Mouse (Mus musculus): Measurements from ENCODE around the gene Lyrm9.

Gene Lyrm9

DNA sequence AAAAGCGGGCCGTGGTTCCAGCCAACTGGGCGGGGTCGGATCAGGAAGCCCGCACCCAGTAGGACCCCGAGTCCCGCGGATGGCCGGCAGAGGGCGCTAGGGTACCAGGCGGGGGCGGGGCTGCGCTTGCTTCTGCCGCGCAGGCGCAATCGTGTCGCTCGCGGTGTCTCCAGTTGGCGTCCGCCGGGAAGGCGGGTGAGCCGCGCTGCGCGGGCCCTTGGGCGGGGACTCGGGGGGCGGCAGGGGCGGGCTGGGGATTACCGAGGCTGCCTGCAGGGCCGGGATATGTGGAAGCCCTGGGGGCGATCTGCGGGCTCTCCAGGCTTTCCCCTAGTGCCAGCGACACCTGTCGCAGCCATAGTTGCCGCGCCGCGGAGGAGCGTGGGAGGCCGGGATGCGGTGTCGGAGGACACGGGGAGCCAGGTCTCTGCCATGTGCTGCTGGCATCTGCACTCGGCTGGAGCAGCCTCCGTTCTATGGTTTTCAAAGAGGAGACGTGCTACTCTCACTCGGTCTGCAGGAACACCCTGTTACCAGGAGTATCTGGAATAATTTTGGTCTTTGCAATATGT lies at the start of gene Lyrm9:
Gene Lyrm9, plus strand, starts transcription at position 143 of the 572 bp plus-strand sequence.
- DNase-seq (ENCODE audit: low spot score), result peak; percentile 99

DNA sequence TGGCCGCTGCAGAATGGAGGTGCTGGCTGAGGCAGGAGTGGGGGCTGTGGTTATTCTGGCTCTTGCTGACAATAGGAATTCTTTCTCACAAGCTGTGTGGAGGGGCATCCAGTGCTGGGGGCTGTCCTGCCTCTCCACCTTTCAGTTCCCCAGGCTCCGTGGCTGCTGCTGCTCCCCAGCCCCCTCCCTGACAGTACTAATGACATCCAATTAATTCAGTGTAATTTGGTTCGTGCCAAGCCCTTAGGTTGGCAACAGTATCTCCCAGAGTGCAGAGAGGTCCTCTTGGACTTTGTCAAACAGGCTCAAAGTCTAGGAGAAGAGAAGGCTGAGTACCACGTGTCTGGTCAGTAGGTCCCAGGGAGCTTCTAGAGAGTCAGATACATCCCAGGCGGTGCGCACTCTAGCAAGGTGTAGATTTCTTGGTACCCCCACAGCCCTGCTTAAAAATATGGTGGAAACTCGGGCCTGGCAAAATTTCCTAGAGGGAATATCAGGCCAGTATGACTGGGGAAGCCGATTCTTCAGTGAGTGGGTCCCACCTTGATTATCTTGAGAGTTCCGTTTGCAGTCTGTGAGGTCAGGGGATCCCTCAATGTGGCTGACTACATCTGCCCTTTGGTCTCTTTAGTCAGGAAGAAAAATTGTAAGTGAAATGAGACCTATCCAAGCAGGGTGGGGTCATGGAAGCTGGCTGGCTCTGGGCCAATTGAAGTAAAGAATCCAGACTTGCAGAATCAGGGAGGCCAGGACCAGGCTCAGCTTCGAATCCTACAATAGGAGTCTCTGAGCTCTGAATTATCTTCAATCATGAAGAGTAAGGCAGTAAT lies 48.3 kb upstream of the Lyrm9 start:
- DNase-seq (ENCODE audit: low spot score), result no peak

DNA sequence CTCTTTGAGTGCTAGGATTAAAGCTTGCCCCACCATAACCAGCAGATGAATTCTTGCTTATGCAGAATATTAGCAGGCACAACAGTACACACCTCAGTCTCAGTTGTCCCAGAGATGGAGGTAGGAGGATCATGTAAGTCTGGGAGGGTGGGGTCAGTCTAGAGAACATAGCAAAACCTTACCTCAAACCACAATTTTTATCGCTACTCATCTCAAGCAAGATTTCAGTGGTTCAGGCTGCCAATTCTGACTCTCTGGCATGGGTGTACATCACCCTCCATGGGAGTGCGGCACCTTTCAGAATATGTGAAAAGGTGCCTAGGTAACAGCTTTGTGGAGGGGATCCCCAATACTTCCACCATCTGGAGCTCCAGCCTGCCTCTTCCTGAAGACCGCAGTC lies 46.4 kb upstream of the Lyrm9 start:
- no peak for DNase-seq (ENCODE audit: low spot score)

DNA sequence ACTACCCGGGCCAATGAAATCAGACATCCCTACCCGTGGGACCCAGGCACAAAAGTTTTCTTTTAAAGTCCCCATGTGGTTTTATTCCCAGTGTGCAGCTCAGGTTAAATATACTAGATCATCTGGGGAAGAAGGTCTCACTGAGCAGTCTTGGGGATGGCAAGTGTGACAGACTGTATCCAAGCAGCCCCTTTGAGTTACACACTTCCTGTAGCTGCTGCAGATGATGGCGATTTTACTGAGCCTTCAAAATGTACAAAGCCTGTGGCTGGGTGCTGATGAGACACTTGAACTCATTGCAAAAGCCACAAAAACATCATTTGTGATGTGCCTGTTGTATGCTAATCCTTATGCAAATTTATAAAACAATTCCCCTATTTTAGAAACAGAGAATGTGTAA lies 45.8 kb upstream of the Lyrm9 start:
- no peak for DNase-seq (ENCODE audit: low spot score)

DNA sequence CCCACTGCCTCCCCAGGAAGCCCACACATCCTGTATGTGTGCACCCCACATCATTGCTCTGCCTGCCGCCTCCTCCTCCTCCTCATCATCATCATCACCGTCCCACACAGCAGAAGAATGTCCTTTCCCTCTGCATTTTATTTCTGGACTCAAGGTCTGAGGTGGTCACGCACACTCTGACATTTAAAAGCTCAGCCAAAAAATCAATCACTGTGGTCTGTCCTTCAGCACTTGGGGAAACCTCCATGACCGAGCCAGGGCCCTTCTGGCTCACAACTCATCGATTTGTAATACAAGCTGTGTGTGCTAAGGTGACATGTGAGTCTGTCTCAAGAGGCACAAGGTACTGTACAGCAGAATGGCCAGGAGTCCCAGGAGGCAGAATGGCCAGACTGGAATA lies 44.1 kb upstream of the Lyrm9 start:
- no peak for DNase-seq (ENCODE audit: low spot score)

DNA sequence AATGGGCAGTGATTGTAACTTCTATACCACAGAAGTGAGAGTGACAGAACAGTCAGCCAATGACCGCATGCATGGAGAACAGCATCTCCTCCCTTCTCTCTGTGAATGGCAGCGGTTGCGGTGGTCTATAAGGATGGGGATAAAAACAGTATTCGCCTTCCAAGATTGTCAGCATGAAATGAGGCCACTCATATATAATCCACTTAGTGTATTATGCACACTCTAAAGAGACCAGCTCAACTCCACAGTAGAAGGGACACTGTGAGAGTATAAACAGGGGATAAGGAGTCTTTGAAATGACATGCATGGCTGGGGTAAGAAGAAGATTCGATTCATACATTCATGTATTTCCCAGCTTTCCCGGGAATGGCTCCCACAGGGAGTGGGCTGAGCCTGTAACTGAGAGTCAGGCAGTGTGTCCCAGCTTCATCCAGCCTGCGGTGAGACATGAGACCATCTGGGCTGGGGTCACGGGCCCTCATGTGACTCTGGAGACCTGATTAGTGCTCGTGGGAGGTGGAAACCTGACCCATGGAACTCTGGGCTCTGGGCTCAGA lies 43.5 kb upstream of the Lyrm9 start:
- DNase-seq (ENCODE audit: low spot score), result no peak

DNA sequence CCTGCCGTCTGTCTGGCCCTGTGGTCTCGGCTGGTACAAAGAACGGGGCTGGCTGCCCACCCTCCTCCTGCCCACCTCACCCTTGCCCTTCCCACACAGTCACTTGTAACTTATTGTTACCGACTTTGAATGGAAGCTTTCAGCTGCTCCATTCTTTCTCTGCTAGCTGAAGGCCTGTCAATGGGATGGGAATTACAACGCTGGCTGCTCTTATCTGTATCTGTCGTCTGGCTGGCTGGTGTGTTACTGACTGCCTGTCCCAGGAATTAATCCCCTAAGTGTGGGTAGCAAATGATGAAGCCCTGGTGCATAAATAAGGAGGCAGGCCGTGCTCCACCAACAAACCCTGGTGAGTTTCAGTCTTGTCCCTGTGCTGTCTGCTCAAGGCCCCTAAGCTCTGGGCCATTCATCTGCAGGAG lies 40.4 kb upstream of the Lyrm9 start:
- DNase-seq (ENCODE audit: low spot score), result no peak

DNA sequence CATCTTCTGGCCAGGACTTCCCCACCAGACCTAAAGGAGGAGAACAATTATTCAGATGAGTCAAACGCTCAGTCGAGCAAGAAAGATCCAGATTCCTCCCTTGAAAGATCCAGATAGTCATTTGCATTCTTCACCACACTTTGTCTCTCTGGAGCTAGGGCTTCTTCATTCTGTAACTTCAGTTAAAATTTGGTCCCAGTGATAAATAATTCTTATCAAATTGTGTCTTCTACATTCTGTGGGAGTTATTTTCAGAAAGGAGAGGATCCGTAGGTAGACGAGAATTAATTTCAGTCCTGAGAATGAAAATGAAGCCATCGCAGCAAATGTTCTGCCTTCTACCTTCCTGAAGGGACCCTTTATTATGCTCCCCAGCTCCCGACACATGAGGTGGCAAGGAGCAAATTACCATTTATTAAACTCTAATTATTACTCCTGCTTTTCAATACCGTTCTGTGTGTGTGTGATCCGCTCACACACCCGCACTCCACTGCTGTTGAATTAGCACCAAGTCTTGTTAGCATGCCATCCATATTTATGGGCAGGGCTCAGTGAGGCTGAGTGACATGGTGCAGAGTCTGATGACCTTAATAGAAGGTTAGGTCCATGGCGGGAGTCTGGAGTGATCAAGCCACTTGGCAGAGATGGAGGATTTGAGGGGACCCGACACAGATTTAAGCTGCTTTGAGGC lies 36.9 kb upstream of the Lyrm9 start:
- DNase-seq (ENCODE audit: low spot score), result no peak

DNA sequence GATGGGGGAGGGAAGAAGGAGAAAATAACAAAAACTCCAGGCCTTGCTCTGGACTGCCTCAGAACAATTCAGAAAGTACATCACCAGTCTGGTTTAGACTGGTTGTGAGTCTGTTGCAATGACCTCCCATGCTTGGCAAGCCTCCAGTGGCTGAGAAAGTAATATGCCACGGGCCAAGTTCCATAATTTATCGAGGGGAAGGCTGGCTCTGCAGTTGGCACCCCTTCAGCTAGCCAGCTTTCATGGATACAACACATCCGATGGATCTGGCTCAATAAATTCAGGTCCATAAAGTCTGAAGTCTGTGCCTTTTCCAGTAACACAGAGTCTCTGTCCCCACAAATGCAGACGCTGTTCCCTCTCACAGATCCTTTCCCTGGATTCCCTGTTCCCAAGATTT lies 34.8 kb upstream of the Lyrm9 start:
- peak; percentile 69 for DNase-seq (ENCODE audit: low spot score)

DNA sequence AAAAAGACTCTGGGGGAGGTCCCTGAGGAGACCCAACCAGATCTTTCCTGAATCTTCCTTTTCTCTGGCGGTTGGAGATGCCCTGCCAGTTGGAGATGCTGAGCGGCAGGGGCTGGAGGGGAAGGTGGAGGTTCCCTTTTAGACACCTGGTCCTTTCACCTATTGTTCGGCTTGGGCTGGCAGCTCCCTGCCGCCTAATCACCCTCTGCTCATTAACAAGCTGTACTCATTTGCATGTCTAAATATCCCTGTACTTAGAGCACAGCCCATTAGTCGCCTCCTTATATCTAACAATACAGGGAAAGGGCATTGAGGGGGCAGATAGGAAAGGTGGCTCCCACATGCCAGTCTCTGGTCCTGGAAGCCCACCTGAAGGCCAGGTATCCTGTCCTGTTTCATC lies 34.3 kb upstream of the Lyrm9 start:
- no peak for DNase-seq (ENCODE audit: low spot score)

DNA sequence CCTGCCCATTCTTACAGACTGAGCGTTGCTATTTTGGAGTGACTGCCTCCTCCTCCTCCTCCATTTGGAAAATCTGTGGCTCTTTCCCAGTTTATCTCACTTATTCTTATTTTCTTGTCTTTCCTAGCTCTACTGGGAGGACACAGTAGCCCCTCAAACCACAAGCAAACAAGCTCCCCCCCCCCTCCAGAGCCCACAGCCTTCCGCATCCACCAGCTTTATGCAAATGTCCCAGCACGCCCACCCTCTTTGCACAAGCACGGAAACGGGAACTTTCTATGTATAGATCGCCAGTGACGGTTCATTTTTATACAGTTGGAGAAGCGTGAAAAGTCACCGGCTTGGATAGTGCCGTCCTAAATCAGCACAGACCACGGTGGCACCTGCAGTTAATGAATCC lies 33.9 kb upstream of the Lyrm9 start:
- DNase-seq (ENCODE audit: low spot score), result no peak

DNA sequence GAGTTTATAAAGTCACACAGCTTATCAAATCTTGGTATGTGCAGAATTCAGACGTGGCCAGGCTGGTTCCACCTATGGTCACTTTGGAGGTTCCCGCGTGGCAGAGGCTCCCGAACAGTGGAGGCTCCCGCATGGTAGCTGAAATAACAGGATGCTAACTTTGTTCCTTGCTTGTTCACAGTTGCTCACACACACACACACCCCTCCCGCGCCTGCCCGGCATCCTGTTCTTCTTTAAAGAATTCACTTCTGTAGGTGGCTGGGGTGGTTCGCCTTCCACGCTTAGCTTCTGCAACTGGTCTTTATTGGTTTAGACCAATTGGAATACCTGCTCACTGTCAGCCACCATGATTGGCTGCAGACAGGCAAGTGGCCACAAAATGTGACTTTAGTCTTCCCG lies 33.3 kb upstream of the Lyrm9 start:
- no peak for DNase-seq (ENCODE audit: low spot score)

DNA sequence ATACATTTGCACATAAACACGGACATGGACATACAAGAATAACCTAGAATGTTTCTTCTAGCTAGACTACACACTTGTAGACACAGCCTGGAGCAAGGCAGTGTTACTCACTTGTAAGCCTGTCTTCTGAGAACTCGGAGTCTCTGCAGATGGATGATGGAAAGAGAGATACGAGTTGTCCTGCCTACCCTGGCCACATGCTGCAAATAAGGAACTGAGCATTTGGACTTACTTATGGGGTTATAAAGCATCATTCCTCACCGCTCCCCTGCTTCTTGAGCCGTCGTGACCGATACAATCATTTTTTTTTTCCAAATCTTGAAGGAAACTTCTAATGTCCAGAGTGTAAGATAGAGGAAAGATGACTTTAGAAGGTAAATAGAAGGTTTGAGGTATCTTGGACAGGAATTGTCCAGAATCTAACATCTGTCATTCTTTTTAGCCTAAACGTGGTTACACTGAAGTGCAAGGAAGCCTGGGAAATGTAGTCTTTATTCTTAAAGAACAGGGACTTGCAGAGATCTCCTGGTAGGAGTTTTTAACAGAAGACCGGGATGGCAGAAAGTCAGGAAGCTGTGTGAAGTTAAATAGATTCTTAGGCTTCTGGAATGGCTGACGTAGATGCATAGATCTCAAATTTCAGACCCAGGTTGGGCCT lies 30.2 kb upstream of the Lyrm9 start:
- DNase-seq (ENCODE audit: low spot score), result no peak

DNA sequence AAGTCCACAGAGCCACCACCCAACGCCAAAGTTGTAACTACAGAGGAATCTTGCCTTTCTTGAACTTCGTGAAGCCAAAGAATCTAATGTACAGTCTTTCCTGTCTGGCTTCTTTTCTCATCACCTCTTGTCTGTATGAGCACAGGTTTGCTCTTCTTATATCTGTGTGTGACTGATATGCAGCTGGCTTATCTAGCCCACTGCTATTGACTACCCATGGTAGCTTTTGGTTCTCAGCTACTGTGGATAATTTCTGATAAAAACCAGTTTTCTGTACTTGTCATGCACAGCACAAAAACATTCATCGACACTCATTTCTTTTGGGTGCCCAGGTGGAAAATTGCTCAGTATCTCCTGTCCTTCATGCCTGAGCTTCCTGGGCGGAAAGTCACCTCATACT lies 25.3 kb upstream of the Lyrm9 start:
- no peak for DNase-seq (ENCODE audit: low spot score)

DNA sequence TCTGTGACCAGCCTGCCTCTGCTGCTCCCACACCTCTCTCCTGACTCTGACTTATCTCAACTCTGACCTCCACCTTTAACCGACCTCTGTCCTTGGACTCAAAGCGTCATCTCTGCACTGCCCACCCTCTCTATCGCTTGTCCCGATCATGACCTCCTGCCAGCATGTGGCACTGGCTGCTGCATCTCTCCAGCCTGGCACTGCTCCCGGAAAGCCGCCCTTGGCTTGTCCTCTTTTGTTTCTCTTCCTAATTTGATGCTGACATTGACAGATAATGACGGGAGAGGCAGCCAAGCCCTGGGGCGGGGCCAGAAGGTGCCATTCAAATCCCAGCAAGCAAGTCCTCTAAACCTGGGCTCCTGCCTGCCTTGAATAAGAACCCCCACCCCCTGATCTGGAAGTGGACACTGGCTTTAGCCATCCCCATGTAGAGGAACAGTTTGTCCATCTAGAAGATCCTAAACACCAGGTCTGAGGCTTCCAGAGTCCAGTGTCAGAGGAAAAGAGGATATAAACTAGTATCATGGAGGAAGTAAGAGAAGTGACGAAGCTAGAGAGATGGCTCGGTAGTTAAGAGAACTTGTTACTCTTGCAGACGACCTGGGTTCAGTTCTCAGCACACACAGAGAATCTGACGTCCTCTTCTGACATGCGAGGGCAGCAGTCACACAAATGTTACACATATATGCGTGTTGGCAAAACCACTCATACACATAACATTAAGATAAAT lies 22.6 kb upstream of the Lyrm9 start:
- peak; percentile 32 for DNase-seq (ENCODE audit: low spot score)

DNA sequence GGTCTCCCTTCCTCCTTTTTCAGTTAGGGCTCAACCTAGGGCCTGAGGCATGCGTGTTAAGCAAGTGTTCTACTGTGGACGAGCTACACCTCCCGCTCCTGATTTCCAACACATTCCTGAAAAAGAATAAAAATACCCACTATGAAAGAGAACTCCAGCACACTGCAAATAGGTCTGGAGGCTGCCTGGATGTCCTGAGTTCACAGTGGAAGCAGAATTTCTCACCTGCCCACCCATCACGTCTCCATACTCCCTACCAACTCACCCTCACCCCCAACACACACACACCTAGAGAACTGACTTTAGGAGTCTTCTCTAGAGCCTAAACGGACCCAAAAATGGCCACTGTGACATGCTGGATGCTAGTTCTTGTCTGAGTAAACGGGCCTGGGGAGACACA lies 21.8 kb upstream of the Lyrm9 start:
- DNase-seq (ENCODE audit: low spot score), result no peak

DNA sequence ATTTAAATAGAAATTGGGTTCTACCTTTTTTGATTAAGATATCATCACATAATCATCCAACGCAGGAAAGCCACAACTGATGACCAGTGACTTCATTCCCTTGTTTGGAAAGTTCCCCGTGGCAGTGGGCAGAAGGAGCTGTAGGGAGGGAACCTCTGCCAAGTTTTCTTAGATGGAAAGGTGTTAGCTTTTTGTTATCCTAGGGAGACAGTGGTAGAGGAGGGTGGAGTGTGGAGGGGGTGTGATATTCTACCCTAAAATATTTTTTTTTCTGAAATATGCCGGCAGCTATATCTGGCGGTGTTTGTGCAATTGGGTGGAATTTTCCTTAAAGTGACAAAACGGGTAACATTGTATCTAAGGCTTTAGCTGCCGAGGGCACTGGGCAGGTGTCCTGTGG lies 21.2 kb upstream of the Lyrm9 start:
- no peak for DNase-seq (ENCODE audit: low spot score)

DNA sequence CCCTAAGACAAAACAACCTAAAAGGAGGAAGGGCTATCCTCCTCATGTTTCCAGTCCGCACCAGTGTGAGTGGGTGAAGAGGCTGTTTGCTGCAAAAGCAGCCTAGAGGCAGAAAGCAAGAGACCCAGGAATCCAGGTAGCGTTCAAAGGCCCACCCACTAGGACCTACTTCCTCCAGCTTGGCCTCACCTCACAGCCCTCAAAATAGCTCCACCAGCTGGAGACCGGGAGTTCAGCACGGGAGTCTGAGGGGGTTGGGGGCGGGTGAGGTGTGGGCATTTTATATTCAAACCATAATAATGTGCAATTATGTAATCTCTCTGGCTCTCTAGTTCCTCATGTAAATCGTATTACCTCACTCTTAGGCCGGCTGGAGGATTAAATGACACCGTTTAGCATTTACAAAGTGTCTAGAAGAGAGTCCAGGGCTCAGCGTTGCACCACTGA lies 20.7 kb upstream of the Lyrm9 start:
- no peak for DNase-seq (ENCODE audit: low spot score)

DNA sequence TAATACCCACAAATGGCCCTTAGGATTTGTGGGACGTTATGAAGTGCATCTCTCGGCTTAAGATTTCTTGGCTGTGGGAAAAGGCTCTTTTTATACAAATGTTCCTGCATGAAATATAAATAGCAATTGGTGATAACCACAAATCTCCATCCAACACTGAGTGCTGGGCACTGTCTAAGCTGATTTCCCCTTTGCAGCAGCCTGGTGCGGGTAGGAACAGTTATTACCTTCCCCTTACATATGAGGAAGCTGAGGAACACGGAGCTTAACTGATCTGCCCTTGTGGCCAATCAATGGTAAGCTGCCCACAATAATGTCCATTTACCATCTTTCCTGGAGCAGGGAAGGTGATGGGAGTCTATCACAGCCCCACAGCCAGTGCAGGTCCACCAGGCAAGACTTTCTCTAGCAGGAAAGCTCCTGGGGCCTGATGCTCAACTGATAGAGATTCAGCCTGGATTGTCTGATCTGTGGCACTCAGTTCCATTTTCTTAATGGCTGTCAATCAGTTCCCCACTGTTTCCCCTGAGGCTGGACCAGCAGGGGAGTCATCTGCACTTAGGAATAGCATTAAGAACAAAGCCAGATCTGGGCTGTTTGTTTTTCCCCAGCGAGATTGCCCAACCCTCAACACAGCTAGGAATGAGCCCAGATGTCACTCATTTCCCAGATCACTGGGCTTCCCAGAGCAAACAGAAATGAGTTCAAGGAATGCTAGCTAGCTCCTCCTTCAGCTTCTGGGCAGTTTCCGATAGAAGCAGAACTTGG lies 18.9 kb upstream of the Lyrm9 start:
- no peak for DNase-seq (ENCODE audit: low spot score)

DNA sequence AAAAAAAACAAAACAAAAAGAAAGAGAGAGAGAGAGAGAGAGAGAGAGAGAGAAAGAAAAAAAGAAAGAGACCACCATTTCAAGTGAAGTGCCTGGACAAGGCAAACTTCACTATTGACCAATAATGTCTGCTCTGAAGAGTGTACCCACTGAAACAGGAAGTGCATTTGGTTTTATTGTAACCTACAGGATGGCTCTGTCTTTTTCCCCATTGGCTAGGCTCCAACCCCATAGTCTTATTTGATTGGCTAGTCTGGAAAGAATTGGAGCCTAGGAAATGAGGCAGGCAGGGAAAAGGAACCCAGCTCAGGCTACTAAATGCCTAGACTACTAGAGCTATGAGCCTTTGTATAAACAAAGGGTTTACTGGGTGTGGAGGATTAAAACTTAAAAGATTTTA lies 17.0 kb upstream of the Lyrm9 start:
- DNase-seq (ENCODE audit: low spot score), result no peak

DNA sequence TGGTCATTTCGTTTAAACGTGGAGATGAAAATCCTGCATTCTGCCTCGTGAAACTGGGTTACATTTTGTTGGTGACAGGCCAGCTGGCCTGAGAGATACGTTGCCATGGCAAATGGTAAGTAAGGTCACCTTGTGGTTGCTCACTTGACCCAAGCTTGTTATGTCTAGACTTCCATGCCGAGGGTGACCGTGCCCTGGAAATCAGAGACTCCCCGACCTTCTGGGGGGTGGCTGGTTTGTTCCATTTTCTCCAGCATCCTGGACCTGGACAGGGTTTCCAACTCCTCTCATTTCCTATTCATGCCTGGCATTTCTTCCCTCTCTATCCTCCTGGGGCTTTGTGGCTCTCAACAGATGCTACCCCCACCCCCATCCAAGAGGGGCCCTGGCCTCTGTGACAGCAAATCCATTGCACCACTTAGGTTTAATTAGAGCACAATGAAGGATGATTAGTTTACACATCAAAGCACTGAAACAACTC lies 11.9 kb upstream of the Lyrm9 start:
- DNase-seq (ENCODE audit: low spot score), result no peak

All from ovary, postnatal 14 days (tissue).